Mouse (Mus musculus): ENCODE data around the gene Gm21954.

Gm21954 gene

GRCm38 (mm10) chr3:55462904-55463668, 8.9 kb downstream of the Gm21954 start:
- DNase-seq (ENCODE audit: low spot score) = no peak

- DNase-seq (ENCODE audit: low spot score) = peak; percentile 5
Measured at GRCm38 (mm10) chr3:55461685-55462655, 10.0 kb downstream of the Gm21954 start.

- DNase-seq (ENCODE audit: low spot score) = no peak
Measured at GRCm38 (mm10) chr3:55461092-55461491, 10.9 kb downstream of the Gm21954 start.

- DNase-seq (ENCODE audit: low spot score) = no peak
Measured at GRCm38 (mm10) chr3:55452464-55452863, 19.5 kb downstream of the Gm21954 start.

- no peak for DNase-seq (ENCODE audit: low spot score)
Measured at GRCm38 (mm10) chr3:55451877-55452276, 20.1 kb downstream of the Gm21954 start.

- DNase-seq (ENCODE audit: low spot score) = no peak
Measured at GRCm38 (mm10) chr3:55451035-55451434, 21.0 kb downstream of the Gm21954 start.

- DNase-seq (ENCODE audit: low spot score) = no peak
Measured at GRCm38 (mm10) chr3:55449148-55449547, 22.9 kb downstream of the Gm21954 start.

GRCm38 (mm10) chr3:55447486-55448460, 24.2 kb downstream of the Gm21954 start:
- DNase-seq (ENCODE audit: low spot score) = no peak

GRCm38 (mm10) chr3:55446681-55447080, 25.3 kb downstream of the Gm21954 start:
- DNase-seq (ENCODE audit: low spot score) = no peak

GRCm38 (mm10) chr3:55443725-55444124, 28.3 kb downstream of the Gm21954 start:
- DNase-seq (ENCODE audit: low spot score) = no peak

GRCm38 (mm10) chr3:55443271-55443670, 28.7 kb downstream of the Gm21954 start:
- DNase-seq (ENCODE audit: low spot score) = no peak

- DNase-seq (ENCODE audit: low spot score) = no peak
Measured at GRCm38 (mm10) chr3:55442012-55442645, 29.9 kb downstream of the Gm21954 start.

- no peak for DNase-seq (ENCODE audit: low spot score)
Measured at GRCm38 (mm10) chr3:55440342-55440741, 31.7 kb downstream of the Gm21954 start.

- DNase-seq (ENCODE audit: low spot score) = no peak
Measured at GRCm38 (mm10) chr3:55438824-55439446, 33.1 kb downstream of the Gm21954 start.

- DNase-seq (ENCODE audit: low spot score) = no peak
Measured at GRCm38 (mm10) chr3:55434276-55434675, 37.7 kb downstream of the Gm21954 start.

- DNase-seq (ENCODE audit: low spot score) = no peak
Measured at GRCm38 (mm10) chr3:55431223-55431622, 40.8 kb downstream of the Gm21954 start.

GRCm38 (mm10) chr3:55430022-55430549, 41.9 kb downstream of the Gm21954 start:
- no peak for DNase-seq (ENCODE audit: low spot score)

- DNase-seq (ENCODE audit: low spot score) = no peak
Measured at GRCm38 (mm10) chr3:55423640-55424397, 48.2 kb downstream of the Gm21954 start.

- DNase-seq (ENCODE audit: low spot score) = no peak
Measured at GRCm38 (mm10) chr3:55420436-55421083, 51.5 kb downstream of the Gm21954 start.

Data from urinary bladder, postnatal 25 days (tissue).